Mouse (Mus musculus): ENCODE results near the gene Ercc6. TPM values are rescaled to one million over a fixed set of nuclear protein-coding genes. Genes with fewer than 3 reads are reported as not detected.

Ercc6 gene
- polyA plus RNA-seq, 1 experiment: not detected

DNA sequence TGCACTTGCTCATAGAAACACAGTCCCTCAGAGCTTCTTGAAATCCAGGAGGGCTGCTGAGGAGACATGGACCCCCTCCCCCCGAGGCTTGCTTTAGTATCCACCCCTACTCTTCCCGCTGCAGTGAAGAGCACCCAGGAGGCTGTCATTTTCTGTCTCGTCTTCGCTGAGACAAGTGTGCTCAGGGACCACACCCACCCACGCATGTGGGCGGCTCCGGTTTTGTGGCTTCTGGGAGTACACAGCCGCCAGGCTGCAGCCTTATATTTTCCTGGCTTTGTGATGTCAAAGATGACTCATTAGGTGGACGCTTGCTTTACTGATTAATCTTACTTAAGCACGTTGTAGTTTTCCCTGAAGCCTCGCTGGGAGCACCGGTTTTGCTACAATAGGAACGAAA lies 20.8 kb upstream of the Ercc6 start:
- Histone ChIP-seq H3K27ac (ENCODE audit: insufficient read depth, low read depth, low read length) (no peak overlapping the region), H3K4me1 (ENCODE audit: control insufficient read depth, insufficient read depth, low read length) (peaks cover 5% of the 10 kb centered on the region), H3K4me3 (ENCODE audit: insufficient read depth, low read depth, low read length) (peak overlapping the region; percentile 35)
- 5% methylated on average over 13 of the region's 13 CpGs for WGBS
- no peak for TF ChIP-seq POLR2A (IDR thresholded peaks at IDR 0.05; ENCODE audit: insufficient read depth, low read depth, low read length)
- no peak for TF ChIP-seq CTCF (IDR thresholded peaks at IDR 0.05; ENCODE audit: insufficient read depth, low read depth, low read length)

DNA sequence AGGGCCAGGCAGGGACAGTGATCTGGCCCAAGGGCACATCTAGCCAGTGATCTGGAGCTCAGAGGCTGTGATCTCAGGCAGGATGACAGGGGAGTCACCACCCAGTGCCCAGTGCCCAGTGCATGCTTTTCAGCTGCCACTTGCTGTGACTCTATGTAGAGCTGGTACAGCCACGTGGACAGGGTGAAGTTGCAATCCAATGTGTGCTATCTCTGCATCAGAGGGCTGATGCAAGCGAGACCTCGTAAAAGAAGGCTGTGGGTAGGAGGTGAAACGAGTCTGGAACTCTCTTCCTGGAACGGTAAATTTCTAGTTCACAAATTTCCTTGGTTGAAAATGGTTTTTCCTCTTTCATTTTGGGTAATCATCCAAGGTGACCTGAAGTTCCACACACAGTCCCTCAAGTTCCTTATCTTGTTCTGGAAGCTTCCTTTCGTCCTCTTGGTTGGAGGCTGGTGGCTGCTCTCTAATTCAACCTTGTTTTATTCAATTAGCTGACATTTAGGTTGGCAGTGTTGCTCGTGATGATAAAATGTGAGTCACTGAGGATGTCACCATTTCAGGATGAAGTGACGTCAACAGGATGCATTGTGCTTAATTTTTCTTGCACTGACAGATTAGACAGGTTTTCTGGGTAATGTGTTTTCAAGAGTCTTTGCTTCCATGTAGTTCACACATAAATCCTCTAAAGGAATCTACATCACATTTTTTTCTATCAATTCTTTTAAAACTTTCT lies 17.0 kb upstream of the Ercc6 start:
- H3K4me1 ChIP-seq (ENCODE audit: control insufficient read depth, insufficient read depth, low read length): peaks cover 5% of the 10 kb centered on the region
- H3K4me3 ChIP-seq (ENCODE audit: insufficient read depth, low read depth, low read length): no peak overlapping the region
- WGBS: 79% methylated on average over 8 of the region's 8 CpGs
- no peak overlapping the region for H3K27ac ChIP-seq (ENCODE audit: insufficient read depth, low read depth, low read length)
- TF ChIP-seq POLR2A (IDR thresholded peaks at IDR 0.05; ENCODE audit: insufficient read depth, low read depth, low read length): no peak
- TF ChIP-seq CTCF (IDR thresholded peaks at IDR 0.05; ENCODE audit: insufficient read depth, low read depth, low read length): no peak

DNA sequence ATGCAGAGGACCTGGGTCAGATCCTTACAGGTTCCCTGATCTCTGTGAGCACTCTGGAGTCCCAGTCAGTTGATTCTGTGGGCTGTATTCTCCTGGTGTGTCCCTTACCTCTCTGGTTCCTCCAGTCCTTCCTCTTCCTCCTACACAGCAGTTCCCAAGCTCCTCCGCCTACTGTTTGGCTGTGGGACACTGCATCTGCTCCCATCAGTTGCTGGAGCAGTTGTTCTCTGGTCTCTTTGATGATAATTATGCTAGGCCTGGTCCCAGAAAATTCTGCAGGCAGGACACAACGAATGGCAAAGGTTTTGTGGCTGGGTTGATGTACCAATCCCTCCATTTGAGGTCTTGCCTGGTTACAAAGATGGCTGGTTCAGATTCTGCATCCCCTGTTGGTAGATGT lies 12.0 kb upstream of the Ercc6 start:
- Histone ChIP-seq H3K4me3 (ENCODE audit: insufficient read depth, low read depth, low read length) (no peak overlapping the region), H3K4me1 (ENCODE audit: control insufficient read depth, insufficient read depth, low read length) (no peaks in the 10 kb centered on the region), H3K27ac (ENCODE audit: insufficient read depth, low read depth, low read length) (no peak overlapping the region)
- 68% methylated on average over 2 of the region's 2 CpGs for WGBS
- no peak for TF ChIP-seq POLR2A (IDR thresholded peaks at IDR 0.05; ENCODE audit: insufficient read depth, low read depth, low read length)
- TF ChIP-seq CTCF (IDR thresholded peaks at IDR 0.05; ENCODE audit: insufficient read depth, low read depth, low read length): no peak

DNA sequence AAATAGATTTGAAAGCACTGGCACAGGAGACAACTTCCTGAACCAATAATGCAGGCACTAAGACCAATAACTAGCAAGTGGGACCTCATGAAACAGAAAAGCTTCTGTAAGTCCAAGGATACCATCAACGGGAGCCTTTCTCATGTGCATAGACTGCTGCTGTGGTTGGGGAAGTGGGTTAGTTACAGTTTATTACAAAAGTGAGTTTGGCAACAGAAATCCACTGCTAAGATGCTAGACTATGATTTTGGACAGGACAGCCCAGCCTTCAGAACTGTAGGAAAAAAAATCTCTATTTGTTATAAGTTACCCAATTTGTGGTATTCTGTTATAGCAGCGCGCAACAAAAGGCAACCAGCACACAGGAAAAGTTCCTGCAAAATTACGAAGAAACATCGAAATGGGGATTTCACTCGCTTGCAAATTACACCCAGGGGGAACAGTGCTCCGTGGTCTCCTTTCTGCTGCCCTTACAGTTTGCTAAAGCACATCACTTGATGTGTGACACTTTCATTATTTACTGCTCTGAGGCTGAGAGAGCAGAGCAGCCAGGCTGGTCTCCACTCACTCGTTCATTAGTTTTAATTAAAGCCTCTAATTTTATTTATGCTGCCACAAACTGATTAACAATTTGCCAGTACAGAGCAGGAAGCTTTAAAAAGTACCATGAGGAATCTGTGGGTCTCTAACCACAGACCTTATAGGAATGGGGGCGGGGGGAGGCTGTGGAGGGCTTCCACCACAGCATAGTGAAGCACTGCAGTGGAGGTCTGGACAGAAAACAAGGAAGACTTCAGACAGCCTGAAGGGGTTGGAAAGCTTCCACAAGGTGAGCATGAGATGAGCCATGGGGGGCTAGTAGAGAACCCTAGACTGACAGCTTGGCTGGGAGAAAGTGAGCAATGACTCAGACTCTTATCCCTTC lies 10.3 kb upstream of the Ercc6 start:
- H3K27ac ChIP-seq (ENCODE audit: insufficient read depth, low read depth, low read length): no peak overlapping the region
- no peak overlapping the region for H3K4me3 ChIP-seq (ENCODE audit: insufficient read depth, low read depth, low read length)
- H3K4me1 ChIP-seq (ENCODE audit: control insufficient read depth, insufficient read depth, low read length): no peaks in the 10 kb centered on the region
- 25% methylated on average over 9 of the region's 9 CpGs for WGBS
- no peak for TF ChIP-seq CTCF (IDR thresholded peaks at IDR 0.05; ENCODE audit: insufficient read depth, low read depth, low read length)
- no peak for TF ChIP-seq POLR2A (IDR thresholded peaks at IDR 0.05; ENCODE audit: insufficient read depth, low read depth, low read length)

DNA sequence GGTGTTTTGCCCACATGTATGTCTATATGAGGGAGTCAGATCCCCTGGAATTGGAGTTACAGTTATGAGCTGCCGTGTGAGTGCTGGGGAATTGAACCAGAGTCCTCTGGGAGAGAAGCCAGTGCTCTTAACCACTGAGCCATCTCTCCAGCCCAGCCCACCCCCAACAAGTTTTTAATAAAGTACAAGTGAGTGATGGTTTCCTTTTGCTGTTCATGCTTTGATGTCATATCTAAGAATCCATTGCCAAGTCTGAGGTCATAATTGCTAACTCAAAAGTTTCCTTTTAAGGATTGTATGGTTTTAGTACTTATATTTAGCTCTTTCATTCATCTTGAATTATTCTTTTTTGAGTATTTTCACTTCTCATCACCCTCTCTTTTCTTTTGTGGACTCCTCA lies 9.4 kb upstream of the Ercc6 start:
- Histone ChIP-seq H3K4me3 (ENCODE audit: insufficient read depth, low read depth, low read length) (no peak overlapping the region), H3K27ac (ENCODE audit: insufficient read depth, low read depth, low read length) (no peak overlapping the region), H3K4me1 (ENCODE audit: control insufficient read depth, insufficient read depth, low read length) (no peaks in the 10 kb centered on the region)
- TF ChIP-seq CTCF (IDR thresholded peaks at IDR 0.05; ENCODE audit: insufficient read depth, low read depth, low read length) (no peak), POLR2A (IDR thresholded peaks at IDR 0.05; ENCODE audit: insufficient read depth, low read depth, low read length) (no peak)
- 95% methylated on average over 1 of the region's 1 CpGs for WGBS

DNA sequence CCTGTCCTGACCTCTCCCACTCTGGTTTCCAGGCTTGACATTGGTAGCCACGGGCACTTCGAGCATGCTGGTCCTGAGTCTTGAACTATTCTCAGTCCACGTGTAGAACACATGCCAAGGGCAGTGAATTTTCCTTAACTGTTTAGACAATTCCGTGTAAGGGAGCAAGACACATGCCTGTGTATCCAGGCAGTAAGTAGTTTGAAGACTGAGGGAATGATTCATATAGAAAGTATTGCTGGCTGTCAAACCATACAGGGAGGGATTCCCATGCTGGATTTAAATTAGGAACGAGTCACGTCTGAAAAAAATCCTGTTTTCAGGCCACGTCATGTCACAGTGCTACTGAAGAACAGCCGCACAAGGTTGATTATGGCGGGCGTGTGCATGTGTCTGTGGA lies 7.0 kb upstream of the Ercc6 start:
- H3K4me3 ChIP-seq (ENCODE audit: insufficient read depth, low read depth, low read length): no peak overlapping the region
- 94% methylated on average over 10 of the region's 10 CpGs for WGBS
- TF ChIP-seq CTCF (IDR thresholded peaks at IDR 0.05; ENCODE audit: insufficient read depth, low read depth, low read length) (no peak), POLR2A (IDR thresholded peaks at IDR 0.05; ENCODE audit: insufficient read depth, low read depth, low read length) (no peak)
- no peaks in the 10 kb centered on the region for H3K4me1 ChIP-seq (ENCODE audit: control insufficient read depth, insufficient read depth, low read length)
- H3K27ac ChIP-seq (ENCODE audit: insufficient read depth, low read depth, low read length): no peak overlapping the region

DNA sequence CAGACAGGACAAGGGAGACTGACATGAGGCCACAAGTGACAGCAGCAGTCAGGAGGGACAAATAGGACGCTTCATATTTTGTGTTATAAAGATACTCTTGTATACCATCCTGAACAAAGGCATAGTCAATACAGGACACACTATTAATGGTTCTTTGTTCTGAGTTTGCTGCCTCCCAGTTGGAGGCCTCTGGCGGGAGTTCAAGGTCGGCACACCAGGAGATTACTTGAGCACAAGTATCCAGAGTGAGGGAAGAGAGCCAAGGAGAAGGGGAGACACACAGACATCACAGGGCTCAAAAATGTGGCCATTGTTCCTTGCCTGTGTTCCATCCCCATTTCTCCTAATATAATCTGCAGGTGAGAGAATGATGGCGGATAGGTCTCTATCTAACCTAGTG lies 6.1 kb upstream of the Ercc6 start:
- Histone ChIP-seq H3K27ac (ENCODE audit: insufficient read depth, low read depth, low read length) (no peak overlapping the region), H3K4me1 (ENCODE audit: control insufficient read depth, insufficient read depth, low read length) (no peaks in the 10 kb centered on the region), H3K4me3 (ENCODE audit: insufficient read depth, low read depth, low read length) (no peak overlapping the region)
- no peak for TF ChIP-seq CTCF (IDR thresholded peaks at IDR 0.05; ENCODE audit: insufficient read depth, low read depth, low read length)
- no peak for TF ChIP-seq POLR2A (IDR thresholded peaks at IDR 0.05; ENCODE audit: insufficient read depth, low read depth, low read length)
- WGBS: 74% methylated on average over 4 of the region's 4 CpGs

DNA sequence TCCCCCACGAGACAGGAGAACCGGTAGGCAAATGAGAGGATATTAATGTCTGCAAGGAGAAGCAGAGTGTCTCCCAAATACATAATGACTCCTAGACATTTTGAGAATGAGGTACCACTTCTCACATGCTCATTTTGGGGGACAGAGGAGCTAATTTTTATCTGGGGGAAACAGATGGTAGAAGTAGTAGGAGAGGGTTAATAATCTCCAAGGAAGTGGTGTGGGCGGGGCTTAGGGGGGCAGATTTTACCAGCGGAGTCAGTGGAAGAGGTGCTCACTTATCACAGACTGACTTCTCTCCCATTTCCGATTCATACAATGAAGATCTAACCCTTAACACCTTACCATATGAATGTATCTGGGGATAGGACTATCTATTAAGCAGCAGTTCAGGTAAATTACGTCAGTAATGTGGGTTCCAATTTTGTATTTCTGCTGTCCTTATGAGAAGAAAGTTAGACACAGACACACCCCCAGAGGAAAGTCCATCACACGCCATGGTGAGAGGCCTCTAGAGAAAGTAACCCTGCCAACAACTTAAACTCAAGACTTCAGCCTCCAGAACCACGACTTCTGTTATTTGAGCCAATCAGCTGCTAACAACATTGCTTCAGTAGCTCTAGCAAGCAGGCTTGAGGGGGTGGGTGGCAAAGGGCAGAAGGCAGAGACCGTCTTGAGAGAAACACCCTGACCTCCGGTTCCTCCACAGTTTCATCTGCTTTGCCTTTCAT lies 5.1 kb upstream of the Ercc6 start:
- WGBS: 74% methylated on average over 10 of the region's 10 CpGs

More for the DNA sequence above, 5.1 kb upstream of the Ercc6 start:
- TF ChIP-seq CTCF (IDR thresholded peaks at IDR 0.05; ENCODE audit: insufficient read depth, low read depth, low read length) (no peak), POLR2A (IDR thresholded peaks at IDR 0.05; ENCODE audit: insufficient read depth, low read depth, low read length) (no peak)
- Histone ChIP-seq H3K27ac (ENCODE audit: insufficient read depth, low read depth, low read length) (no peak overlapping the region), H3K4me1 (ENCODE audit: control insufficient read depth, insufficient read depth, low read length) (peaks cover 5% of the 10 kb centered on the region; the same call in 1 of the 2 replicates), H3K4me3 (ENCODE audit: insufficient read depth, low read depth, low read length) (no peak overlapping the region)

Measured in olfactory bulb, adult 2 months (tissue).